Mouse (Mus musculus) hindbrain, postnatal 0 days (tissue): Measurements from ENCODE around the gene Krtap9-3. TPM values are rescaled to one million over a fixed set of nuclear protein-coding genes. Genes with fewer than 3 reads are reported as not detected.

Experiments used
- ATAC-seq: fragments of 200-750 bp; cut with Nextera tagmentation; 2 replicates; pipeline ENCODE4 v1.8.0; 2017; ENCODE audit warnings: mild to moderate bottlenecking, moderate TSS enrichment, moderate library complexity
- DNase-seq: peaks from one replicate; pipeline ENCODE4 v3.0.0-alpha.2; 2015; ENCODE audit warnings: low spot score
- H3K27ac ChIP-seq: fragments of 300-500 bp; sonication (generic); 2 replicates; pipeline ENCODE4 v1.5.1; 2014; ENCODE audit warnings: mild to moderate bottlenecking
- H3K27me3 ChIP-seq: fragments of 300-500 bp; sonication (generic); 2 replicates; pipeline ENCODE4 v1.6.1; 2014; ENCODE audit warnings: low read length, mixed read lengths; ENCODE audit not compliant: insufficient read depth
- H3K36me3 ChIP-seq: fragments of 300-500 bp; sonication (generic); 2 replicates; pipeline ENCODE4 v1.6.1; 2014; ENCODE audit warnings: low read length, mixed read lengths; ENCODE audit not compliant: insufficient read depth
- H3K4me1 ChIP-seq: fragments of 300-500 bp; sonication (generic); 2 replicates; pipeline ENCODE4 v1.6.1; 2014; ENCODE audit warnings: antibody characterized with exemption, low read length, mixed read lengths; ENCODE audit not compliant: insufficient read depth
- H3K4me2 ChIP-seq: fragments of 300-500 bp; sonication (generic); 2 replicates; pipeline ENCODE4 v1.6.1; 2014; ENCODE audit warnings: low read depth, mild to moderate bottlenecking, low read length, moderate library complexity, mixed read lengths
- H3K4me3 ChIP-seq: fragments of 300-500 bp; sonication (generic); 2 replicates; pipeline ENCODE4 v1.5.1; 2014; ENCODE audit warnings: low read length
- H3K9ac ChIP-seq: fragments of 300-500 bp; sonication (generic); replicated peaks from 2 replicates; pipeline ENCODE4 v1.6.1; 2014; ENCODE audit warnings: mild to moderate bottlenecking, low read length, moderate library complexity, mixed read lengths
- H3K9me3 ChIP-seq: fragments of 300-500 bp; sonication (generic); 2 replicates; pipeline ENCODE4 v1.6.1; 2016; ENCODE audit warnings: low read length, mixed read lengths
- CTCF ChIP-seq: IDR thresholded peaks from 2 replicates; pipeline ENCODE4 v1.5.1; 2016; ENCODE audit warnings: antibody characterized with exemption, control low read depth, low read depth
- WGBS: fragments of 180-500 bp; shearing (Covaris S2); extraction: QIAGEN DNeasy Blood & Tissue Kit; methylation state at CpG from one replicate; pipeline ENCODE4 v1.1.7; 2014; 5-methylcytosine and 5-hydroxymethylcytosine counted together
- polyA plus RNA-seq: library from polyadenylated mRNA; unstranded; fragments of >200 nt; fragmentation: Nextera tagmentation; extraction: Ambion mirVana; gene quantifications from 2 replicates; pipeline ENCODE4 v1.2.1, GENCODE M21; 2015
- total RNA-seq: library from RNA; depleted of rRNA; stranded (reverse); fragments of >200 nt; gene quantifications from 2 replicates; pipeline ENCODE4 v1.2.3, GENCODE M21; 2014; rRNA removed

Krtap9-3 gene
- total and polyA plus RNA-seq, 2 experiments from 2014 or later: not detected

- H3K27ac ChIP-seq: no peak within 1 kb of the TSS
- ATAC-seq: no peak
- no peak within 1 kb of the TSS for H3K4me2 ChIP-seq
- H3K9ac ChIP-seq: no peak within 1 kb of the TSS
- H3K4me3 ChIP-seq: no peak within 1 kb of the TSS
- H3K27me3 ChIP-seq: no peaks in the 10 kb centered on the region
- DNase-seq: no peak
- 75% methylated on average over 4 of the region's 4 CpGs for WGBS
- no peak for TF ChIP-seq CTCF
- H3K4me1 ChIP-seq: no peaks in the 10 kb centered on the region
- no peaks in the 10 kb centered on the region for H3K9me3 ChIP-seq
- no peaks in the 10 kb centered on the region for H3K36me3 ChIP-seq
Observed at GRCm38 (mm10) chr11:99550765-99551164, 47.1 kb downstream of the Krtap9-3 start, which contains the start of gene Krtap3-3. TSS of gene Krtap3-3 (minus strand) at chr11:99550865.

DNA sequence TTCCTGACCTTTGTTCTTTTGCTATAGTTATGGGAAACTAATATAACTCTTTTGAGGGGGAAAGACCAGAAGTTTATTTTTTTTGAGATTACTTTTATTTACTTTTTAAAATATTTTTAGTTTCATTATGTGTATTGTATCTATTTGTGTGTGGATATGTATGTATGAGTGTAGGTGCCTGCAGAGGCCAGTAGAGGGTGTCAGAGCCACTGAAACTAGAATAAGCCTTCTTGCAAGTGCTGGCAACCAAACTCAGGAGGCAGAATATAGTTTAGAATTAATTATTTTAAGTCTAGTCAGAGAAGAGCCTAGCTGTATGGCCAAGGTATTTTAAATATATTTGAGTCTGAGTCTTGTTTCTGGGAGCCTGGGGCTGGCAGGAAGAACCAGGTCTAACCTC lies 50.0 kb downstream of the Krtap9-3 start:
- Histone ChIP-seq H3K4me2 (no peak overlapping the region), H3K27ac (no peak overlapping the region), H3K4me1 (no peaks in the 10 kb centered on the region), H3K9me3 (no peaks in the 10 kb centered on the region), H3K27me3 (no peaks in the 10 kb centered on the region), H3K36me3 (no peaks in the 10 kb centered on the region), H3K9ac (no peak overlapping the region), H3K4me3 (no peak overlapping the region)
- ATAC-seq (no peak), DNase-seq (no peak)
- no peak for TF ChIP-seq CTCF

Other genes with a start within 250 kb of the Krtap9-3 start
Only the 30 nearest of the 36 such genes appear.
- 0.68 TPM in 2 replicates for gene Krt12, start 175.8 kb downstream of the Krtap9-3 start, total RNA-seq
- 0.50 and 0.53 TPM in 2 replicates for gene Krt12, start 175.8 kb downstream of the Krtap9-3 start, polyA plus RNA-seq
- 0.18 TPM in 1 of 2 replicates, not detected in the other for gene Krt20, start 160.0 kb downstream of the Krtap9-3 start, total RNA-seq
- 0.11 and 0.24 TPM in 2 replicates for gene Krt20, start 160.0 kb downstream of the Krtap9-3 start, polyA plus RNA-seq
- gene Krt23, start 105.0 kb downstream of the Krtap9-3 start, total RNA-seq: not detected in 2 replicates
- gene Krt23, start 105.0 kb downstream of the Krtap9-3 start, polyA plus RNA-seq: 0.40 and 0.41 TPM in 2 replicates
- not detected in 2 replicates for gene Krt39, start 76.8 kb downstream of the Krtap9-3 start, total RNA-seq
- not detected in 2 replicates for gene Krt39, start 76.8 kb downstream of the Krtap9-3 start, polyA plus RNA-seq
- gene Krt40, start 54.9 kb downstream of the Krtap9-3 start, total RNA-seq: not detected in 2 replicates
- not detected in 2 replicates for gene Krt40, start 54.9 kb downstream of the Krtap9-3 start, polyA plus RNA-seq
- not detected in 2 replicates for gene Krtap3-3, start 47.2 kb downstream of the Krtap9-3 start, total RNA-seq
- not detected in 2 replicates for gene Krtap3-3, start 47.2 kb downstream of the Krtap9-3 start, polyA plus RNA-seq
- not detected in 2 replicates for gene Krtap3-2, start 41.3 kb downstream of the Krtap9-3 start, total RNA-seq
- gene Krtap3-2, start 41.3 kb downstream of the Krtap9-3 start, polyA plus RNA-seq: not detected in 2 replicates
- gene Gm11939, start 38.6 kb downstream of the Krtap9-3 start, total RNA-seq: not detected in 2 replicates
- not detected in 2 replicates for gene Gm11939, start 38.6 kb downstream of the Krtap9-3 start, polyA plus RNA-seq
- not detected in 2 replicates for gene Krtap3-1, start 31.5 kb downstream of the Krtap9-3 start, total RNA-seq
- not detected in 2 replicates for gene Krtap3-1, start 31.5 kb downstream of the Krtap9-3 start, polyA plus RNA-seq
- gene Krtap1-5, start 17.1 kb downstream of the Krtap9-3 start, total RNA-seq: not detected in 2 replicates
- not detected in 2 replicates for gene Krtap1-5, start 17.1 kb downstream of the Krtap9-3 start, polyA plus RNA-seq
- not detected in 2 replicates for gene Krtap1-4, start 14.5 kb downstream of the Krtap9-3 start, total RNA-seq
- not detected in 2 replicates for gene Krtap1-4, start 14.5 kb downstream of the Krtap9-3 start, polyA plus RNA-seq
- not detected in 2 replicates for gene Krtap1-3, start 6.8 kb downstream of the Krtap9-3 start, total RNA-seq
- not detected in 2 replicates for gene Krtap1-3, start 6.8 kb downstream of the Krtap9-3 start, polyA plus RNA-seq
- gene Gm11938, start 5.2 kb upstream of the Krtap9-3 start, total RNA-seq: not detected in 2 replicates
- gene Gm11938, start 5.2 kb upstream of the Krtap9-3 start, polyA plus RNA-seq: not detected in 2 replicates
- not detected in 2 replicates for gene Gm11937, start 12.1 kb upstream of the Krtap9-3 start, total RNA-seq
- gene Gm11937, start 12.1 kb upstream of the Krtap9-3 start, polyA plus RNA-seq: not detected in 2 replicates
- 2.8 TPM in 1 of 2 replicates, not detected in the other for gene Krtap2-4, start 16.7 kb upstream of the Krtap9-3 start, total RNA-seq
- not detected in 2 replicates for gene Krtap2-4, start 16.7 kb upstream of the Krtap9-3 start, polyA plus RNA-seq
- gene Gm11562, start 22.3 kb upstream of the Krtap9-3 start, total RNA-seq: not detected in 2 replicates
- not detected in 2 replicates for gene Gm11562, start 22.3 kb upstream of the Krtap9-3 start, polyA plus RNA-seq
- not detected in 2 replicates for gene Krtap4-1, start 30.1 kb upstream of the Krtap9-3 start, total RNA-seq
- gene Krtap4-1, start 30.1 kb upstream of the Krtap9-3 start, polyA plus RNA-seq: not detected in 2 replicates
- gene Krtap4-2, start 37.0 kb upstream of the Krtap9-3 start, total RNA-seq: not detected in 2 replicates
- gene Krtap4-2, start 37.0 kb upstream of the Krtap9-3 start, polyA plus RNA-seq: not detected in 2 replicates
- gene Krtap4-7, start 46.0 kb upstream of the Krtap9-3 start, total RNA-seq: not detected in 2 replicates
- gene Krtap4-7, start 46.0 kb upstream of the Krtap9-3 start, polyA plus RNA-seq: not detected in 2 replicates
- gene Gm11555, start 52.1 kb upstream of the Krtap9-3 start, total RNA-seq: not detected in 2 replicates
- gene Gm11555, start 52.1 kb upstream of the Krtap9-3 start, polyA plus RNA-seq: not detected in 2 replicates
- gene Gm11563, start 60.9 kb upstream of the Krtap9-3 start, total RNA-seq: not detected in 2 replicates
- gene Gm11563, start 60.9 kb upstream of the Krtap9-3 start, polyA plus RNA-seq: not detected in 2 replicates
- gene Krtap4-6, start 67.9 kb upstream of the Krtap9-3 start, total RNA-seq: not detected in 2 replicates
- not detected in 2 replicates for gene Krtap4-6, start 67.9 kb upstream of the Krtap9-3 start, polyA plus RNA-seq
- not detected in 2 replicates for gene Gm14190, start 92.6 kb upstream of the Krtap9-3 start, total RNA-seq
- not detected in 2 replicates for gene Gm14190, start 92.6 kb upstream of the Krtap9-3 start, polyA plus RNA-seq
- gene Gm14180, start 136.2 kb upstream of the Krtap9-3 start, total RNA-seq: not detected in 2 replicates
- not detected in 2 replicates for gene Gm14180, start 136.2 kb upstream of the Krtap9-3 start, polyA plus RNA-seq
- not detected in 2 replicates for gene Gm11595, start 174.8 kb upstream of the Krtap9-3 start, total RNA-seq
- not detected in 2 replicates for gene Gm11595, start 174.8 kb upstream of the Krtap9-3 start, polyA plus RNA-seq
- gene Krtap4-8, start 182.6 kb upstream of the Krtap9-3 start, total RNA-seq: not detected in 2 replicates
- gene Krtap4-8, start 182.6 kb upstream of the Krtap9-3 start, polyA plus RNA-seq: not detected in 2 replicates
- not detected in 2 replicates for gene Krtap4-9, start 187.1 kb upstream of the Krtap9-3 start, total RNA-seq
- not detected in 2 replicates for gene Krtap4-9, start 187.1 kb upstream of the Krtap9-3 start, polyA plus RNA-seq
- gene Gm11596, start 195.4 kb upstream of the Krtap9-3 start, total RNA-seq: not detected in 2 replicates
- not detected in 2 replicates for gene Gm11596, start 195.4 kb upstream of the Krtap9-3 start, polyA plus RNA-seq
- not detected in 2 replicates for gene Gm11569, start 200.8 kb upstream of the Krtap9-3 start, total RNA-seq
- gene Gm11569, start 200.8 kb upstream of the Krtap9-3 start, polyA plus RNA-seq: not detected in 2 replicates
- not detected in 2 replicates for gene Gm11554, start 206.3 kb upstream of the Krtap9-3 start, total RNA-seq
- gene Gm11554, start 206.3 kb upstream of the Krtap9-3 start, polyA plus RNA-seq: not detected in 2 replicates